Mouse (Mus musculus) MEL (cell line): ENCODE data around the gene Ankrd36. TPM values are rescaled to one million over a fixed set of nuclear protein-coding genes. Genes with fewer than 3 reads are reported as not detected.

Experiments used
- DNase-seq: peaks from one replicate; pipeline ENCODE4 v3.0.0; 2011; ENCODE audit warnings: low read depth, low spot score
- H3K27ac ChIP-seq: 2 replicates; pipeline ENCODE4 v1.5.1; 2012; ENCODE audit warnings: low read depth, mild to moderate bottlenecking, control low read depth, low read length, moderate library complexity; ENCODE audit not compliant: control insufficient read depth
- H3K27me3 ChIP-seq, 2 experiments: fragments of 150-350 bp in 1 of 2; sonication (generic) in 1 of 2; 2 replicates each; pipeline ENCODE4 v1.6.1; 2012; ENCODE audit warnings: low read length in 2 of 2, mild to moderate bottlenecking in 2 of 2, improper control_type of control experiment in 1 of 2, moderate library complexity in 1 of 2; ENCODE audit not compliant: insufficient read depth in 2 of 2, control insufficient read depth in 1 of 2
- H3K36me3 ChIP-seq, 2 experiments: 2 replicates each; pipeline ENCODE4 v1.6.1; 2012 to 2014; ENCODE audit warnings: low read length in 2 of 2, improper control_type of control experiment in 1 of 2, inconsistent platforms in 1 of 2, mild to moderate bottlenecking in 1 of 2; ENCODE audit not compliant: insufficient read depth in 2 of 2, control insufficient read depth in 1 of 2
- H3K4me1 ChIP-seq, 2 experiments: fragments of 150-350 bp in 1 of 2; sonication (generic) in 1 of 2; 2 replicates each; pipeline ENCODE4 v1.6.1; 2012; ENCODE audit warnings: low read length in 2 of 2, improper control_type of control experiment in 1 of 2, mild to moderate bottlenecking in 1 of 2; ENCODE audit not compliant: insufficient read depth in 2 of 2, control insufficient read depth in 1 of 2
- H3K4me3 ChIP-seq, 2 experiments: fragments of 150-350 bp in 1 of 2; sonication (generic) in 1 of 2; 2 replicates each; pipeline ENCODE4 v1.5.1; 2012; ENCODE audit warnings: low read depth in 2 of 2, low read length in 2 of 2, mild to moderate bottlenecking in 2 of 2, moderate library complexity in 2 of 2, control low read depth in 1 of 2, improper control_type of control experiment in 1 of 2; ENCODE audit not compliant: control insufficient read depth in 1 of 2, insufficient read depth in 1 of 2
- H3K79me2 ChIP-seq: 2 replicates; pipeline ENCODE4 v1.6.1; 2012; ENCODE audit warnings: mild to moderate bottlenecking, low read length, moderate library complexity; ENCODE audit not compliant: control insufficient read depth, poor library complexity, insufficient read depth
- H3K9ac ChIP-seq: 2 replicates; pipeline ENCODE4 v1.6.1; 2012; ENCODE audit warnings: low read depth, mild to moderate bottlenecking, control low read depth, low read length, moderate library complexity; ENCODE audit not compliant: control insufficient read depth, poor library complexity, severe bottlenecking
- H3K9me3 ChIP-seq: fragments of 150-350 bp; sonication (generic); replicated peaks from 2 replicates; pipeline ENCODE4 v1.6.1; 2012; ENCODE audit warnings: mild to moderate bottlenecking, low read length, improper control_type of control experiment, moderate library complexity; ENCODE audit not compliant: insufficient read depth
- BHLHE40 ChIP-seq: IDR thresholded peaks from 2 replicates; pipeline ENCODE4 v1.6.1; 2012; ENCODE audit warnings: low read depth, mild to moderate bottlenecking, inconsistent platforms, low read length, improper control_type of control experiment, borderline replicate concordance
- CHD1 ChIP-seq: IDR thresholded peaks from 2 replicates; pipeline ENCODE4 v1.6.1; 2012; ENCODE audit warnings: low read depth, mild to moderate bottlenecking, inconsistent platforms, low read length, improper control_type of control experiment
- CHD2 ChIP-seq: IDR thresholded peaks from 2 replicates; pipeline ENCODE4 v1.6.1; 2011; ENCODE audit warnings: low read length, improper control_type of control experiment
- CTCF ChIP-seq, 3 experiments: IDR thresholded peaks in 2 of 3; conservative IDR thresholded peaks in 1 of 3; 2 replicates each; pipeline ENCODE4 v1.5.1; 2011 to 2012; ENCODE audit warnings: low read length in 3 of 3, low read depth in 2 of 3, mild to moderate bottlenecking in 2 of 3, improper control_type of control experiment in 1 of 3, inconsistent platforms in 1 of 3, mixed read lengths in 1 of 3, moderate library complexity in 1 of 3; ENCODE audit not compliant: control insufficient read depth in 1 of 3, insufficient read depth in 1 of 3, poor library complexity in 1 of 3, severe bottlenecking in 1 of 3
- E2F4 ChIP-seq: IDR thresholded peaks from 2 replicates; pipeline ENCODE4 v1.6.1; 2011; ENCODE audit warnings: low read depth, low read length, improper control_type of control experiment, borderline replicate concordance
- ELF1 ChIP-seq: IDR thresholded peaks from 2 replicates; pipeline ENCODE4 v1.6.1; 2014; ENCODE audit warnings: low read depth, mild to moderate bottlenecking, inconsistent platforms, low read length, improper control_type of control experiment, moderate library complexity
- EP300 ChIP-seq, 2 experiments: IDR thresholded peaks; 2 replicates each; pipeline ENCODE4 v1.6.1; 2011; ENCODE audit warnings: improper control_type of control experiment in 2 of 2, low read length in 2 of 2, low read depth in 1 of 2, mild to moderate bottlenecking in 1 of 2
- ETS1 ChIP-seq: IDR thresholded peaks from 2 replicates; pipeline ENCODE4 v1.6.1; 2012; ENCODE audit warnings: low read depth, mild to moderate bottlenecking, inconsistent platforms, low read length, improper control_type of control experiment, moderate library complexity
- GABPA ChIP-seq: IDR thresholded peaks from 2 replicates; pipeline ENCODE4 v1.6.1; 2012; ENCODE audit warnings: low read depth, mild to moderate bottlenecking, inconsistent platforms, low read length, improper control_type of control experiment, moderate library complexity
- GATA1 ChIP-seq: IDR thresholded peaks from 2 replicates; pipeline ENCODE4 v1.6.1; 2011; ENCODE audit warnings: low read depth, low read length, improper control_type of control experiment
- HCFC1 ChIP-seq: IDR thresholded peaks from 2 replicates; pipeline ENCODE4 v1.6.1; 2012; ENCODE audit warnings: low read depth, mild to moderate bottlenecking, inconsistent platforms, low read length, improper control_type of control experiment, moderate library complexity
- JUND ChIP-seq: IDR thresholded peaks from 2 replicates; pipeline ENCODE4 v1.6.1; 2011; ENCODE audit warnings: low read depth, mild to moderate bottlenecking, improper control_type of control experiment, low read length
- KAT2A ChIP-seq: conservative IDR thresholded peaks from 2 replicates; pipeline ENCODE4 v1.6.1; 2012; ENCODE audit warnings: low read depth, low read length, improper control_type of control experiment, inconsistent platforms
- MAFK ChIP-seq: IDR thresholded peaks from 2 replicates; pipeline ENCODE4 v1.6.1; 2011; ENCODE audit warnings: low read depth, mild to moderate bottlenecking, low read length, improper control_type of control experiment, borderline replicate concordance
- MAX ChIP-seq: IDR thresholded peaks from 2 replicates; pipeline ENCODE4 v1.6.1; 2011; ENCODE audit warnings: low read length, improper control_type of control experiment
- MXI1 ChIP-seq: IDR thresholded peaks from 2 replicates; pipeline ENCODE4 v1.6.1; 2011; ENCODE audit warnings: mild to moderate bottlenecking, low read depth, low read length, improper control_type of control experiment
- MYC ChIP-seq: IDR thresholded peaks from 2 replicates; pipeline ENCODE4 v1.6.1; 2011; ENCODE audit warnings: low read depth, mild to moderate bottlenecking, low read length, improper control_type of control experiment, moderate library complexity
- NELFE ChIP-seq: IDR thresholded peaks from 2 replicates; pipeline ENCODE4 v1.6.1; 2011; ENCODE audit warnings: low read depth, low read length, improper control_type of control experiment
- NRF1 ChIP-seq: IDR thresholded peaks from 2 replicates; pipeline ENCODE4 v1.6.1; 2014; ENCODE audit warnings: low read depth, mild to moderate bottlenecking, inconsistent platforms, low read length, improper control_type of control experiment, moderate library complexity; ENCODE audit not compliant: poor library complexity, insufficient read depth, severe bottlenecking
- POLR2A ChIP-seq, 2 experiments: IDR thresholded peaks; 2 replicates each; pipeline ENCODE4 v1.6.1; 2011 to 2012; ENCODE audit warnings: low read length in 2 of 2, mild to moderate bottlenecking in 2 of 2, control low read depth in 1 of 2, improper control_type of control experiment in 1 of 2, low read depth in 1 of 2, moderate library complexity in 1 of 2; ENCODE audit not compliant: control insufficient read depth in 1 of 2, insufficient read depth in 1 of 2, poor library complexity in 1 of 2
- POLR2AphosphoS2 ChIP-seq: IDR thresholded peaks from 2 replicates; pipeline ENCODE4 v1.6.1; 2011; ENCODE audit warnings: low read length, improper control_type of control experiment
- POLR2AphosphoS5 ChIP-seq: IDR thresholded peaks from 2 replicates; pipeline ENCODE4 v1.6.1; 2012; ENCODE audit warnings: low read depth, borderline replicate concordance, mild to moderate bottlenecking, inconsistent platforms, low read length, moderate library complexity, mixed read lengths
- RAD21 ChIP-seq: IDR thresholded peaks from 2 replicates; pipeline ENCODE4 v1.6.1; 2011; ENCODE audit warnings: mild to moderate bottlenecking, low read depth, low read length, improper control_type of control experiment
- RCOR1 ChIP-seq: IDR thresholded peaks from 2 replicates; pipeline ENCODE4 v1.6.1; 2012; ENCODE audit warnings: low read depth, mild to moderate bottlenecking, inconsistent platforms, low read length, improper control_type of control experiment
- SIN3A ChIP-seq: IDR thresholded peaks from 2 replicates; pipeline ENCODE4 v1.6.1; 2012; ENCODE audit warnings: low read length, improper control_type of control experiment, inconsistent platforms
- SMC3 ChIP-seq: IDR thresholded peaks from 2 replicates; pipeline ENCODE4 v1.6.1; 2011; ENCODE audit warnings: low read depth, low read length, improper control_type of control experiment
- TAL1 ChIP-seq: IDR thresholded peaks from 2 replicates; pipeline ENCODE4 v1.6.1; 2012; ENCODE audit warnings: mild to moderate bottlenecking, inconsistent platforms, low read length, moderate library complexity, mixed read lengths
- TBP ChIP-seq: IDR thresholded peaks from 2 replicates; pipeline ENCODE4 v1.8.0; 2011; ENCODE audit warnings: low read depth, low read length, improper control_type of control experiment
- TCF12 ChIP-seq: IDR thresholded peaks from 2 replicates; pipeline ENCODE4 v1.6.1; 2014; ENCODE audit warnings: low read depth, mild to moderate bottlenecking, inconsistent platforms, low read length, improper control_type of control experiment, moderate library complexity
- UBTF ChIP-seq: IDR thresholded peaks from 2 replicates; pipeline ENCODE4 v1.6.1; 2012; ENCODE audit warnings: low read depth, mild to moderate bottlenecking, inconsistent platforms, low read length, improper control_type of control experiment, moderate library complexity, borderline replicate concordance; ENCODE audit not compliant: insufficient read depth
- USF1 ChIP-seq: IDR thresholded peaks from 2 replicates; pipeline ENCODE4 v1.6.1; 2014; ENCODE audit warnings: low read depth, mild to moderate bottlenecking, inconsistent platforms, low read length, improper control_type of control experiment, moderate library complexity
- USF2 ChIP-seq, 2 experiments: IDR thresholded peaks; 2 replicates each; pipeline ENCODE4 v1.6.1; 2011 to 2012; ENCODE audit warnings: improper control_type of control experiment in 2 of 2, low read length in 2 of 2, borderline replicate concordance in 1 of 2, inconsistent platforms in 1 of 2, low read depth in 1 of 2, mild to moderate bottlenecking in 1 of 2; ENCODE audit not compliant: insufficient read depth in 1 of 2
- ZC3H11A ChIP-seq: IDR thresholded peaks from 2 replicates; pipeline ENCODE4 v1.6.1; 2012; ENCODE audit warnings: low read depth, mild to moderate bottlenecking, inconsistent platforms, low read length, improper control_type of control experiment
- ZKSCAN1 ChIP-seq: IDR thresholded peaks from 2 replicates; pipeline ENCODE4 v1.6.1; 2012; ENCODE audit warnings: low read depth, mild to moderate bottlenecking, inconsistent platforms, low read length, improper control_type of control experiment, moderate library complexity
- ZMIZ1 ChIP-seq: IDR thresholded peaks from 2 replicates; pipeline ENCODE4 v1.6.1; 2012; ENCODE audit warnings: low read depth, mild to moderate bottlenecking, inconsistent platforms, low read length, improper control_type of control experiment, moderate library complexity
- ZNF384 ChIP-seq: IDR thresholded peaks from 2 replicates; pipeline ENCODE4 v1.6.1; 2012; ENCODE audit warnings: low read depth, mild to moderate bottlenecking, inconsistent platforms, low read length, improper control_type of control experiment
- polyA plus RNA-seq, 2 experiments: library from polyadenylated mRNA; stranded (reverse) in 1 of 2; unstranded in 1 of 2; fragments of >175 nt in 1 of 2; fragments of >200 nt in 1 of 2; gene quantifications; 2 replicates each; pipeline versions ENCODE4 v1.2.1 to v1.2.4; 2012; ENCODE audit warnings: low replicate concordance in 2 of 2, low read depth in 1 of 2; ENCODE audit not compliant: insufficient read length in 2 of 2, insufficient read depth in 1 of 2, missing spikeins in 1 of 2
- total RNA-seq: library from RNA; depleted of rRNA; stranded (reverse); fragments of 300-350 nt; gene quantifications from 2 replicates; pipeline ENCODE4 v1.2.3, GENCODE M21; 2012

The Ankrd36 gene
- total and polyA plus RNA-seq, 3 experiments: 3.2 to 3.4 TPM; not detected in 1

GRCm38 (mm10) chr11:5526573-5527439 is 42.7 kb upstream of the Ankrd36 start:
- H3K36me3 ChIP-seq: peaks cover 42 to 48% of the 10 kb centered on the region in 2 experiments
- H3K27ac ChIP-seq: no peak overlapping the region
- DNase-seq: peak; percentile 51
- TF ChIP-seq BHLHE40 (no peak), TBP (no peak), ZNF384 (no peak), KAT2A (no peak), USF2 (IDR thresholded peaks at IDR 0.05; ENCODE audit: borderline replicate concordance in 1 of 2, insufficient read depth in 1 of 2, low read depth in 1 of 2, low read length in 2 of 2) (no peak), POLR2AphosphoS5 (no peak), ZC3H11A (no peak), RAD21 (no peak), TCF12 (no peak), MXI1 (no peak), POLR2AphosphoS2 (peak; percentile 98), SIN3A (peak; percentile 33; the same call in 1 of the 2 replicates), ZKSCAN1 (no peak), MYC (no peak), GATA1 (no peak), NELFE (peak; percentile 11; the same call in 1 of the 2 replicates), NRF1 (no peak), SMC3 (peak; percentile 2), CTCF (IDR thresholded peaks at IDR 0.05 in 2 of 3, conservative IDR thresholded peaks at IDR 0.05 in 1 of 3; ENCODE audit: control insufficient read depth in 1 of 3, insufficient read depth in 1 of 3, low read depth in 2 of 3, low read length in 3 of 3, poor library complexity in 1 of 3, severe bottlenecking in 1 of 3) (no peak), GABPA (no peak), TAL1 (no peak), MAFK (no peak), E2F4 (no peak), CHD1 (no peak), EP300 (IDR thresholded peaks at IDR 0.05; ENCODE audit: low read depth in 1 of 2, low read length in 2 of 2) (no peak), RCOR1 (no peak), ETS1 (no peak), HCFC1 (no peak), ELF1 (no peak), MAX (no peak), ZMIZ1 (peak; percentile 37; the same call in 1 of the 2 replicates), USF1 (no peak), POLR2A (IDR thresholded peaks at IDR 0.05; ENCODE audit: control insufficient read depth in 1 of 2, insufficient read depth in 1 of 2, low read depth in 1 of 2, low read length in 2 of 2, poor library complexity in 1 of 2) (peak; percentile 24 to 46; a peak in 2 of 4 replicates), UBTF (no peak), CHD2 (peak; percentile 14; the same call in 1 of the 2 replicates), JUND (no peak)

More at GRCm38 (mm10) chr11:5526573-5527439, 42.7 kb upstream of the Ankrd36 start:
- Histone ChIP-seq H3K27me3 (no peaks in the 10 kb centered on the region), H3K79me2 (peaks cover 22% of the 10 kb centered on the region), H3K9ac (no peak overlapping the region), H3K4me3 (no peak overlapping the region), H3K9me3 (no peaks in the 10 kb centered on the region), H3K4me1 (peaks cover 9 to 23% of the 10 kb centered on the region in 2 experiments)
